Mouse (Mus musculus): ENCODE measurements around the gene Methig1. TPM values are rescaled to one million over a fixed set of nuclear protein-coding genes. Genes with fewer than 3 reads are reported as not detected.
"Not testable (repeated sequence)": the region's sequence is repeated elsewhere in the genome, so short reads cannot be mapped to it uniquely, and the experiment has no call there.

Gene Methig1
- polyA plus RNA-seq, 1 experiment from 2014 or later: not detected

DNA sequence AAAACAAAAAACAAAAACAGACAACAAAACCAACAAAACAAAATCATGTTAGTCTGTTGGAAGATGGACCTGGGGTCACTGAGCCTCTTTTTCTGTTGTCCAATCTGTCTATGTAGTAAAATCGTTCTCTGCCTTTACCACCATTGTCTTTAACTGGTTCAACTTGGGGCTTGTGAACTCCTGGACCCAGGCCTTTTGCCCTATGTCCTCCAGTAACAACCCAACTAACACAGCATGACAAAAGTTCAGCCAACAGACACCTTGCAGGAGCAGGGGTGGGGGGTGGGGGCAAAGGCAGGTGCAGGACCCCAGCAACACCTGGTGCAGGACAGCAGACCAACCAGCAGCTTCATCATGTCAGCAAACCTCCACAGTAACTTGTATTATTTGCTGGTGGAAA is 33.1 kb upstream of the Methig1 start:
- Histone ChIP-seq H3K36me3 (ENCODE audit: control insufficient read depth, insufficient read depth) (no peaks in the 10 kb centered on the region), H3K27me3 (ENCODE audit: control insufficient read depth, insufficient read depth, low read length) (no peaks in the 10 kb centered on the region), H3K27ac (ENCODE audit: low read length) (no peak overlapping the region), H3K9ac (ENCODE audit: low read length) (no peak overlapping the region), H3K4me1 (ENCODE audit: control insufficient read depth, insufficient read depth, low read length) (no peaks in the 10 kb centered on the region), H3K9me3 (replicated peaks; ENCODE audit: control insufficient read depth, low read length) (no peaks in the 10 kb centered on the region), H3K4me3 (ENCODE audit: low read length) (no peak overlapping the region), H3K4me2 (ENCODE audit: low read depth, low read length) (no peak overlapping the region)
- ATAC-seq (replicated peaks; ENCODE audit: extremely low read depth, insufficient read depth, low FRiP score): no peak
- 90% methylated on average over 1 of the region's 1 CpGs for WGBS

GRCm38 (mm10) chr15:100320295-100320905 is 32.5 kb upstream of the Methig1 start:
- ATAC-seq (replicated peaks; ENCODE audit: extremely low read depth, insufficient read depth, low FRiP score): no peak
- Histone ChIP-seq H3K27me3 (ENCODE audit: control insufficient read depth, insufficient read depth, low read length) (no peaks in the 10 kb centered on the region), H3K4me1 (ENCODE audit: control insufficient read depth, insufficient read depth, low read length) (no peaks in the 10 kb centered on the region), H3K4me3 (ENCODE audit: low read length) (no peak overlapping the region), H3K9me3 (replicated peaks; ENCODE audit: control insufficient read depth, low read length) (no peaks in the 10 kb centered on the region), H3K9ac (ENCODE audit: low read length) (no peak overlapping the region), H3K27ac (ENCODE audit: low read length) (no peak overlapping the region), H3K36me3 (ENCODE audit: control insufficient read depth, insufficient read depth) (no peaks in the 10 kb centered on the region), H3K4me2 (ENCODE audit: low read depth, low read length) (no peak overlapping the region)
- 68% methylated on average over 9 of the region's 9 CpGs for WGBS

GRCm38 (mm10) chr15:100321134-100321533 is 31.8 kb upstream of the Methig1 start:
- H3K9me3 ChIP-seq (replicated peaks; ENCODE audit: control insufficient read depth, low read length): no peaks in the 10 kb centered on the region
- H3K9ac ChIP-seq (ENCODE audit: low read length): no peak overlapping the region
- H3K27ac ChIP-seq (ENCODE audit: low read length): no peak overlapping the region
- H3K4me2 ChIP-seq (ENCODE audit: low read depth, low read length): no peak overlapping the region
- no peaks in the 10 kb centered on the region for H3K27me3 ChIP-seq (ENCODE audit: control insufficient read depth, insufficient read depth, low read length)
- no peak overlapping the region for H3K4me3 ChIP-seq (ENCODE audit: low read length)
- 42% methylated on average over 5 of the region's 5 CpGs for WGBS
- ATAC-seq (replicated peaks; ENCODE audit: extremely low read depth, insufficient read depth, low FRiP score): no peak
- H3K36me3 ChIP-seq (ENCODE audit: control insufficient read depth, insufficient read depth): no peaks in the 10 kb centered on the region
- H3K4me1 ChIP-seq (ENCODE audit: control insufficient read depth, insufficient read depth, low read length): no peaks in the 10 kb centered on the region

DNA sequence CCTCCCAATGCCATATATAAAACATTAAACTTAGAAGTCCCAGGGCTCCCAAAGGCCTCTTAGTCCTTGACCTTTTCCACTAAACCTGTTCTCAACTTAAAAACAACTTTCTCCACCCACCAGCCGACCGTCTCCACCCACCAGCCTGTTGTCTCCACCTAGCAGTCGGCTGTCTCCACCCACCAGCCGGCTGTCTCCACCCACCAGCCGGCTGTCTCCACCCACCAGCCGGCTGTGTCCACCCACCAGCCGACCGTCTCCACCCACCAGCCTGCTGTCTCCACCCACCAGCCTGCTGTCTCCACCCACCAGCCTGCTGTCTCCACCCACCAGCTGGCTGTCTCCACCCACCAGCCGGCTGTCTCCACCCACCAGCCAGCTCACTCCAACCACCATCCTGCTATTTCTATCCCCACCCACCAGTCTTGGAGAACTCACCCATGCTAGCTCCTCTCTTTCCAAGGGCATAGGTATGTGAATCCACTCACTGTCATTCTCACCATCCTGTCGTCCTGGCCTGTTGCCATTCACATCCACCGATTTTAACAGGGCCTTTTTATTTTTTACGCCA is 28.8 kb upstream of the Methig1 start:
- Histone ChIP-seq H3K4me1 (ENCODE audit: control insufficient read depth, insufficient read depth, low read length) (no peaks in the 10 kb centered on the region), H3K9me3 (replicated peaks; ENCODE audit: control insufficient read depth, low read length) (no peaks in the 10 kb centered on the region), H3K27ac (ENCODE audit: low read length) (no peak overlapping the region), H3K4me2 (ENCODE audit: low read depth, low read length) (no peak overlapping the region), H3K9ac (ENCODE audit: low read length) (no peak overlapping the region), H3K36me3 (ENCODE audit: control insufficient read depth, insufficient read depth) (no peaks in the 10 kb centered on the region), H3K27me3 (ENCODE audit: control insufficient read depth, insufficient read depth, low read length) (no peaks in the 10 kb centered on the region), H3K4me3 (ENCODE audit: low read length) (no peak overlapping the region)
- 61% methylated on average over 12 of the region's 12 CpGs for whole genome bisulfite sequencing
- ATAC-seq (replicated peaks; ENCODE audit: extremely low read depth, insufficient read depth, low FRiP score): no peak

GRCm38 (mm10) chr15:100325235-100325634 is 27.7 kb upstream of the Methig1 start:
- Histone ChIP-seq H3K27ac (ENCODE audit: low read length) (no peak overlapping the region), H3K36me3 (ENCODE audit: control insufficient read depth, insufficient read depth) (no peaks in the 10 kb centered on the region), H3K4me3 (ENCODE audit: low read length) (no peak overlapping the region), H3K9ac (ENCODE audit: low read length) (no peak overlapping the region), H3K4me2 (ENCODE audit: low read depth, low read length) (no peak overlapping the region), H3K4me1 (ENCODE audit: control insufficient read depth, insufficient read depth, low read length) (no peaks in the 10 kb centered on the region), H3K9me3 (replicated peaks; ENCODE audit: control insufficient read depth, low read length) (no peaks in the 10 kb centered on the region), H3K27me3 (ENCODE audit: control insufficient read depth, insufficient read depth, low read length) (no peaks in the 10 kb centered on the region)
- no peak for ATAC-seq (replicated peaks; ENCODE audit: extremely low read depth, insufficient read depth, low FRiP score)
- 89% methylated on average over 3 of the region's 3 CpGs for WGBS

DNA sequence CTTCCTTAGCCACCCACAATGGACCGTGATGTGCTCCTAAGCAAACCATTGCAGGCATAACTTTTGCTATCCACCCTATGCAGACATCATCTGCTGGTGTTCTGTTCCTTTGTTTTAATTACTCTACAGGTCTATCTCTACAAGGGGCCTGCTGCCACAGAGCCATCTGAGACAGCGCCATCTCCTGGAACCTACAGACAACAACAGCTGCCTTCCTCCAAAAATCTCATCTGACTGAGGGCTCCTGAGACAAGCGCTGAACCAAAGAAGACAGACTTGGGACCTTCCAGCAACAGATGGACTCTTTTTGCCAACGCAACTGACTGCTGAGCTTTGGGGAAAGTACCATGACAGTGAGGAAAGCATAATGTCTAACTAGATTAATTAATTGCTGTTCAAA is 24.9 kb upstream of the Methig1 start:
- 66% methylated on average over 3 of the region's 4 CpGs for WGBS
- H3K4me2 ChIP-seq (ENCODE audit: low read depth, low read length); H3K27me3 ChIP-seq (ENCODE audit: control insufficient read depth, insufficient read depth, low read length); ATAC-seq (replicated peaks; ENCODE audit: extremely low read depth, insufficient read depth, low FRiP score); H3K4me1 ChIP-seq (ENCODE audit: control insufficient read depth, insufficient read depth, low read length); H3K36me3 ChIP-seq (ENCODE audit: control insufficient read depth, insufficient read depth); H3K27ac ChIP-seq (ENCODE audit: low read length); H3K9ac ChIP-seq (ENCODE audit: low read length); H3K4me3 ChIP-seq (ENCODE audit: low read length); H3K9me3 ChIP-seq (replicated peaks; ENCODE audit: control insufficient read depth, low read length): not testable (repeated sequence)

DNA sequence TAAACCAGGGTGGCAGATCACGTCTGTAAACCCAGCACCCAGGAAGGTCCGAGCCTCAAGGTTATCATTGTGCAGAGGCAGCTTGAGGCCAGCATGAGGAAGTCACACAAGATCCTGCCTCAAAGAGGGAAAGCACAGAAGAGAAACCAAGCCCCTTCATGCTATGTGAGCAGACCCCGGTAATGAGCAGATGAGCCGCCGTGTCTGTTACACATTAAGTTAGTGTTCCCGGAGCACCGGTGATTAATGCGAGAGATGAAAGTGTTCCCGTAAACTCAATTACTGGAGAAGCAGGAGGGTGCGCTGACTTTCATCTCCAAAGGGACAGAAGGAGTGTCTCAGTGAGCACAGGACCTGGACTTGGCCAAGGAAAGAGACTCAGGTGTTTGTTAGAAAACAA is 23.6 kb upstream of the Methig1 start:
- H3K36me3 ChIP-seq (ENCODE audit: control insufficient read depth, insufficient read depth); H3K4me2 ChIP-seq (ENCODE audit: low read depth, low read length); H3K9ac ChIP-seq (ENCODE audit: low read length); ATAC-seq (replicated peaks; ENCODE audit: extremely low read depth, insufficient read depth, low FRiP score); H3K4me3 ChIP-seq (ENCODE audit: low read length); H3K27me3 ChIP-seq (ENCODE audit: control insufficient read depth, insufficient read depth, low read length); H3K4me1 ChIP-seq (ENCODE audit: control insufficient read depth, insufficient read depth, low read length); H3K27ac ChIP-seq (ENCODE audit: low read length); H3K9me3 ChIP-seq (replicated peaks; ENCODE audit: control insufficient read depth, low read length): not testable (repeated sequence)
- 76% methylated on average over 10 of the region's 10 CpGs for WGBS

DNA sequence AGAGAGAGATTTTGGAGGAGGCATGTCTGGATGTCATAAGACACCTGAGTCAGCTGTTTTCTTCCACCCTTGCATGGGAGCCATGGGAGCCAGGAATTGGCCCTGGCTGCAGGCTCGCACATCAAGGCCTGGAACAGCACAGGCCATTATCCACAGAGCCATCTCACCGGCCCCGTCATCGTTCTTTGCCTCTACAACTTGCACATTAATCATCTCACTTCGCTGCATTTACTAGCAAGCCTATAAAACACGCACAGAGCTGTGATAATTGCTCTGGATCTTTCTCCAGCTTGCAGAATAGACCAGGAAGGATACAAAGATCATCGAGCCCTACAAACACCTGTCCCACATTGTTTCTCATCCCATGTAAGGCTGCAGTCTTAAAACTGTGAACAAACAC is 22.2 kb upstream of the Methig1 start:
- Histone ChIP-seq H3K36me3 (ENCODE audit: control insufficient read depth, insufficient read depth) (no peaks in the 10 kb centered on the region), H3K4me2 (ENCODE audit: low read depth, low read length) (no peak overlapping the region), H3K4me1 (ENCODE audit: control insufficient read depth, insufficient read depth, low read length) (no peaks in the 10 kb centered on the region), H3K27me3 (ENCODE audit: control insufficient read depth, insufficient read depth, low read length) (no peaks in the 10 kb centered on the region), H3K4me3 (ENCODE audit: low read length) (no peak overlapping the region), H3K27ac (ENCODE audit: low read length) (no peak overlapping the region), H3K9me3 (replicated peaks; ENCODE audit: control insufficient read depth, low read length) (no peaks in the 10 kb centered on the region), H3K9ac (ENCODE audit: low read length) (no peak overlapping the region)
- WGBS: 87% methylated on average over 7 of the region's 7 CpGs
- no peak for ATAC-seq (replicated peaks; ENCODE audit: extremely low read depth, insufficient read depth, low FRiP score)

DNA sequence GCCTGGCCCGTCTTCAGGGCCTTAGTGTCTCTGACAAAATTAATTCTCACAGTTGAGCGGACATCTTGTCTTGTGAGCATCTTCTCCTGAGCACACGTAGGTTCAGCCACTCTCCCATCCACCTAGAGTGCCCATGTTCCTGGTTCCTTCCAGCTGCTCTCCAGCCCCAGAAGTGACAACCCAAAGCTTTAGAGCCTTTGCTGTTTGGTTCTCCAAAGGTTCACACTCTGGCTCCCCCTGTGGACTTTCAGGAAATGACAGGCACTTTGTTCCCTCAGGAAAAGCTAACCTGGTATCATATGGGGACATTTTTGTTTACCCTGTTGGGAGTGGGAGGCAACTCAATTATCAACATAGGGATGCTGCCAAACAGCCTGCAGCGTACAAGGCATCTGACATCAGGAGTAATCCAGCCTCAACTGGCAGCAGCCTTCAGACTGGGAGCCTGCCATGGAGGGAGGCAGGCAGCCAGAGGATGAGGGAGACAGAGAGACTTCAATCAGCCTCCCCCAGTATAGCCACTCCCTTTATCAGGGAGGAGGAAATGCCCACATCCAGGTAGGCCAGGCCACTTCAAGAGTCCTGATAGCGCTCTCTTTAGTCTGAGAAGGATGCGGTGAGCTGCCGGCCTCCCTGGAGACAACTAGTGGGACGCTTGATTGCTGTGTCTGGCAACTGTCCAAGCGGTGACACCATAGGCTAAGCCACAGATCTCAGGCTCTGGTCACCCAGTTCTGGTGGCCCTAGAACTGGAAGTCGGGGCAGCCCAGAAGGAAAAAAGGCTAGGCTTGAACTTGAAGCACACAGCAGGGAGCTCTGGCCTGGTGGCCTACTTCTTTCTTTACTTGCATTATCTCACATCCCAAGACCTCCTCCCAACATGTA is 20.6 kb upstream of the Methig1 start:
- H3K4me1 ChIP-seq (ENCODE audit: control insufficient read depth, insufficient read depth, low read length); H3K27me3 ChIP-seq (ENCODE audit: control insufficient read depth, insufficient read depth, low read length); H3K9me3 ChIP-seq (replicated peaks; ENCODE audit: control insufficient read depth, low read length); H3K9ac ChIP-seq (ENCODE audit: low read length); H3K27ac ChIP-seq (ENCODE audit: low read length); H3K4me3 ChIP-seq (ENCODE audit: low read length); H3K36me3 ChIP-seq (ENCODE audit: control insufficient read depth, insufficient read depth); H3K4me2 ChIP-seq (ENCODE audit: low read depth, low read length): not testable (repeated sequence)
- WGBS: 44% methylated on average over 3 of the region's 10 CpGs
- ATAC-seq (replicated peaks; ENCODE audit: extremely low read depth, insufficient read depth, low FRiP score): 0 out of 2 replicates have a peak, but pooled peaks have one; percentile 32

Measured in heart, embryonic 16.5 days (tissue).